Mouse (Mus musculus) embryonic stem cell, embryonic (primary cell): ENCODE measurements around the gene Casp8ap2.

Experiments
- CTCF ChIA-PET, 4 experiments: fragments of 300-600 bp in 2 of 4; fragments of 350-600 bp in 2 of 4; sonication (Branson Sonifier 250); formaldehyde crosslinking; loops; one replicate each; lab custom pipeline; 2022; ENCODE audit warnings: inconsistent platforms in 2 of 4; lab: Charles Lee
- POLR2A ChIA-PET, 4 experiments: fragments of 300-600 bp in 2 of 4; fragments of 350-600 bp in 2 of 4; sonication (Branson Sonifier 250); formaldehyde crosslinking; loops; one replicate each; lab custom pipeline; 2022; ENCODE audit warnings: antibody characterized with exemption in 4 of 4, inconsistent platforms in 1 of 4; lab: Charles Lee

Gene Casp8ap2

GRCm38 (mm10) chr4:32615034-32615881 lies at the start of gene Casp8ap2:
Gene Casp8ap2, plus strand, starts transcription at chr4:32615451.
- CTCF ChIA-PET, result interaction anchor here (0.6 to 1.8 kb wide), 7 partner anchors 28 to 129 kb away, joined by 3 to 9 read pairs (median 4); partner anchors contain the start of gene Mdn1 (in 1 of the 4)
- POLR2A ChIA-PET, result interaction anchor here in 3 of 4 experiments (0.5 to 4.8 kb wide), 71 partner anchors 9 to 959 kb away, joined by 3 to 50 read pairs (median 4); partner anchors contain the start of genes Lyrm2 (in 3 of the 3), Mdn1 (in 3 of the 3) and Rngtt (in 2 of the 3)

DNA sequence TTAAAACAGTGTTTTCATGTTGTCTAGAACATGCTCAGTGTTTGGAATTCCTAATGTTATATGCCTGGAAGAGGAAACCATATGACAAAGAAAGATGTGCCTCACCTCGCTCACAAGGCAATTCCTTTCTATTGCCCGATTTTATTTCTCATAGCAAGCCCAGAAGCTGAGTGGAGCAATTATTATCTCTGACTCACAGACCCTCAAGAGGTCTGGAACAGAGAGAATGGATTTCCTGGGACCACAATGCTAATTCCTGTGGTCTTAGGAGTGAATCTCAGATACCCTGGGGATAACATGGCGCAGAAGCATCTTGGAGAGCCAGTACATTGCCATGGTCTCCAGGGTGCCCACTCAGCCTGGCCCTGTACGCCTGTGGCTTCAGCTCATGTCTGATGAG lies 46.2 kb upstream of the Casp8ap2 start:
- ChIA-PET CTCF (no interaction called here), POLR2A (interaction anchor here in 1 of 4 experiments (0.7 kb wide), 1 partner anchor 246 kb away, joined by 3 read pairs; no protein-coding TSS in a partner anchor)

GRCm38 (mm10) chr4:32569995-32570938 lies 45.0 kb upstream of the Casp8ap2 start:
- ChIA-PET CTCF (interaction anchor here in 3 of 4 experiments (0.5 to 4.5 kb wide), 5 partner anchors 8 to 33 kb away, joined by 3 to 37 read pairs (median 3); no protein-coding TSS in a partner anchor), POLR2A (interaction anchor here in 1 of 4 experiments (0.6 kb wide), 1 partner anchor 352 kb away, joined by 6 read pairs; no protein-coding TSS in a partner anchor)

- CTCF ChIA-PET, result interaction anchor here in 3 of 4 experiments (0.6 to 4.5 kb wide), 6 partner anchors 9 to 514 kb away, joined by 3 to 37 read pairs (median 9); no protein-coding TSS in a partner anchor
- POLR2A ChIA-PET, result no interaction called here
These were observed 44.3 kb upstream of the Casp8ap2 start for GRCm38 (mm10) chr4:32570939-32571317.

DNA sequence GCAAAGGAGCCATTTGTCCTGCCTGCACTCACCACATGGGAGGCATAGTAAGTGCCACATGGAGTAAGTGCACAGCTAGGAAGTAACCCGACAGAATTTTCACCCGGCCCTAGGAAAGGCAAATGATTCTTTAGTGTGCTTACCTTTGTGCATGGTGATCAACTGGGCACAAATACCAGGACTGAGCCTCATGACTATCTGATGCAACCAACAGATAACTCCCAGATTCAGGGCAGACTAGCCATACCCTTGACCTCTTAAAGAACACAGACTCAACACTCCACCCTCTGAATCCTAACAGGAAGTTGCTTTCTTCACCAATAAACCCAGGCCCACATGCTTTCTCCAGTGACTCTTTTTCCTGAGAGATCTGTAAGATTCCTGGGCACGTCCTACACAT lies 43.8 kb upstream of the Casp8ap2 start:
- CTCF ChIA-PET, result interaction anchor here in 3 of 4 experiments (1.8 to 4.5 kb wide), 4 partner anchors 10 to 514 kb away, joined by 7 to 37 read pairs (median 16); no protein-coding TSS in a partner anchor
- POLR2A ChIA-PET, result interaction anchor here in 1 of 4 experiments (0.8 to 1.4 kb wide), 2 partner anchors 514 to 529 kb away, joined by 3 to 5 read pairs; no protein-coding TSS in a partner anchor

DNA sequence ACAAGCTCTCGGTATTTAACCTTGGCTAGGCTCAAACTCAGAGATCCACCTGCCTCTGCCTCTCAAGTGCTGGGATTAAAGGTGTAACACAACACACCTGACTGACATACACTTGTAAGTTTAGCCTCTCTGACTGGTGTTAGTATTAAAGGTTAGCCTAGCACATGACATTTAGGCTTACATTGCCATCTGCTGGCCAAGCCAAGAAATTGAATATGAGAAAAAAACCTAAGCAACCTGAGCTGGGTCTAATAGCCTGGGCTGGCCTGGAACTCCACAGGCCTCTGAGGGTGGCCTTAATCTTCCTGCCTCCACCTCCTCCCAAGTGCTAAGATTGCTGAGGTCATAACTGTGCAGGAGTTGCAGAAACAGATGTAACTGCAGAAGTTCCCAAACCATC lies 43.1 kb upstream of the Casp8ap2 start:
- CTCF ChIA-PET, result interaction anchor here (0.6 to 4.5 kb wide), 27 partner anchors 9 to 776 kb away, joined by 3 to 37 read pairs (median 5); no protein-coding TSS in a partner anchor
- POLR2A ChIA-PET, result interaction anchor here in 3 of 4 experiments (0.6 to 1.4 kb wide), 6 partner anchors 10 to 530 kb away, joined by 3 to 5 read pairs (median 3); no protein-coding TSS in a partner anchor

GRCm38 (mm10) chr4:32573586-32573985 lies 41.7 kb upstream of the Casp8ap2 start:
- ChIA-PET POLR2A (interaction anchor here in 1 of 4 experiments (0.6 to 0.7 kb wide), 2 partner anchors 20 to 234 kb away, joined by 3 to 5 read pairs; no protein-coding TSS in a partner anchor), CTCF (interaction anchor here in 2 of 4 experiments (0.6 to 4.5 kb wide), 2 partner anchors 12 to 746 kb away, joined by 3 to 37 read pairs; no protein-coding TSS in a partner anchor)

DNA sequence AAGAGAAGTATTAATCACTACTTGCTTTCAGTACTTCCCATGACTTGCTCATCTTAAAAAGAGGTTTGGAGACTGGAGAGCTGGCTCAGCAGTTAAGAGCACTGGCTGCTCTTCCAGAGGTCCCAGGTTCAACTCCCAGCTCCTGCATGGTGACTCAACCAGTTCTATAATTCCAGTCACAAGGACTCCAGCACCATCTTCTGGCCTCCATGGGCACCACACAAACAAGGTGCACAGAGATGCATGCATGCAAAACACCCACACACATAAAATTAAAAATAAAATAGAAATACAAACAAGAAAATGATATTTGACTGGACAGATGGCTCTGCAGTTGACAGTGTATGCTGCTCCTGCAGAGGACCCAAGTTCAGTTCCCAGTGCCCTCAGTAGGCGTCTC lies 40.6 kb upstream of the Casp8ap2 start:
- ChIA-PET POLR2A (interaction anchor here in 1 of 4 experiments (0.6 kb wide), 1 partner anchor 440 kb away, joined by 5 read pairs; no protein-coding TSS in a partner anchor), CTCF (interaction anchor here in 3 of 4 experiments (0.6 to 4.5 kb wide), 8 partner anchors 12 to 522 kb away, joined by 3 to 37 read pairs (median 4); no protein-coding TSS in a partner anchor)

- ChIA-PET CTCF (interaction anchor here in 1 of 4 experiments (1.0 to 2.5 kb wide), 4 partner anchors 11 to 522 kb away, joined by 3 to 10 read pairs (median 4); no protein-coding TSS in a partner anchor), POLR2A (no interaction called here)
These were observed 40.1 kb upstream of the Casp8ap2 start for GRCm38 (mm10) chr4:32575165-32575564.

DNA sequence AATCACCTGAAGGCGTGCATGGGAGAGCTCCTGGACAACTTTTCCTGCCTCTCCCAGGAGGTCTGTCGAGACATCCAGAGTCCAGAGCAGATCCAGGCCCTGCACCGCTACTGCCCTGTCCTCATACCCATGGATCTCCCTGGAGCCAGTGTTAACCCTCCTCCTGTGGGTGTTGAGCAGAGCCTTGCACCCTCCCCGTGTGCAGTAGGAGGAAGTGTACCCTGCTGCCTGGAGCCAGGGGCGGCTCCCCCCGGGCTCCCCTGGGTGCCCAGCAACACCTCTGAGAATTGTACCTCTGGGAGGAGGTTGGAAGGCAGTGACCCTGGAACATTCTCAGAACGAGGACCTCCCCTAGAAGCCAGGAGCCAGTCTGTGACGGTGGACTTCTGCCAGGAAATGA lies 35.4 kb upstream of the Casp8ap2 start:
- CTCF ChIA-PET, result interaction anchor here in 2 of 4 experiments (1.2 to 2.1 kb wide), 2 partner anchors 8 to 18 kb away, joined by 3 to 8 read pairs; no protein-coding TSS in a partner anchor
- POLR2A ChIA-PET, result no interaction called here

- CTCF ChIA-PET, result interaction anchor here in 2 of 4 experiments (0.6 to 1.0 kb wide), 2 partner anchors 365 to 540 kb away, joined by 3 read pairs; no protein-coding TSS in a partner anchor
- POLR2A ChIA-PET, result interaction anchor here in 1 of 4 experiments (0.6 kb wide), 1 partner anchor 527 kb away, joined by 3 read pairs; no protein-coding TSS in a partner anchor
These were observed 31.1 kb upstream of the Casp8ap2 start for GRCm38 (mm10) chr4:32584181-32584580.

GRCm38 (mm10) chr4:32586596-32586995 lies 28.7 kb upstream of the Casp8ap2 start:
- ChIA-PET POLR2A (interaction anchor here in 3 of 4 experiments (0.5 to 1.8 kb wide), 20 partner anchors 10 to 706 kb away, joined by 3 to 8 read pairs (median 3); partner anchors contain the start of genes Casp8ap2 (in 2 of the 3), Ankrd6 (in 1 of the 3), Lyrm2 (in 1 of the 3) and Mdn1 (in 1 of the 3)), CTCF (interaction anchor here (0.5 to 2.0 kb wide), 75 partner anchors 8 to 706 kb away, joined by 3 to 18 read pairs (median 4); partner anchors contain the start of genes Casp8ap2 (in 3 of the 4), Ankrd6 (in 1 of the 4), Lyrm2 (in 1 of the 4) and Ube2j1 (in 1 of the 4))

GRCm38 (mm10) chr4:32587543-32587942 lies 27.7 kb upstream of the Casp8ap2 start:
- ChIA-PET CTCF (interaction anchor here (0.6 to 2.0 kb wide), 26 partner anchors 10 to 560 kb away, joined by 3 to 18 read pairs (median 6); partner anchors contain the start of gene Casp8ap2 (in 1 of the 4)), POLR2A (interaction anchor here in 2 of 4 experiments (0.9 to 1.8 kb wide), 7 partner anchors 9 to 705 kb away, joined by 3 to 6 read pairs (median 3); partner anchors contain the start of gene Casp8ap2 (in 1 of the 2))

GRCm38 (mm10) chr4:32588237-32588636 lies 27.0 kb upstream of the Casp8ap2 start:
- ChIA-PET POLR2A (interaction anchor here in 2 of 4 experiments (0.5 to 1.1 kb wide), 2 partner anchors 27 to 77 kb away, joined by 3 to 5 read pairs; partner anchors contain the start of gene Casp8ap2 (in 1 of the 2)), CTCF (interaction anchor here in 3 of 4 experiments (0.6 to 0.7 kb wide), 3 partner anchors 25 to 561 kb away, joined by 3 read pairs; no protein-coding TSS in a partner anchor)

DNA sequence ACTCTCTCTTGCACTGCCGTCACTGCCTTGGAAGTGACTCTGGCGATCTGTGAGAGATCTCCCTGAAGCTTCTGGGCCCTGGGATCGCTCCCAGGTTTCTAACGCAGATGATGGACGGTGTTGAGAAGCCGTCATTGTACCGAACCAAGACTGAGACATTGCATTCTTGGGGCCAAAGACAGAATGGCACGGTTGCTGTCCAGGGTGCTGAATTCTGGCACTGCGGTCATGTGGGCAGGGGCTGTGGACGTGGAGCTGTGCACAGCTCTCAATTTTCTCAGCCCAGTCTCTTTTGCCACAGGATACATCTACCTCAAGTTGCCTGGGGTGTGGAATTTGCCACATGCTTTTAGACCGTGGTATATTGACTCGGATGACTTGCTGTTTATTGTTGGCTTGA lies 14.1 kb upstream of the Casp8ap2 start:
- ChIA-PET POLR2A (interaction anchor here (0.6 to 1.5 kb wide), 5 partner anchors 15 to 602 kb away, joined by 3 to 12 read pairs (median 4); partner anchors contain the start of gene Casp8ap2 (in 2 of the 4)), CTCF (interaction anchor here in 3 of 4 experiments (0.6 to 1.7 kb wide), 4 partner anchors 14 to 420 kb away, joined by 3 to 7 read pairs (median 6); no protein-coding TSS in a partner anchor)

GRCm38 (mm10) chr4:32602660-32603059 lies 12.6 kb upstream of the Casp8ap2 start, which contains the start of gene Gja10:
Gene Gja10, minus strand, starts transcription at chr4:32602760.
- ChIA-PET CTCF (no interaction called here), POLR2A (no interaction called here)
